Mouse (Mus musculus) forebrain, embryonic 14.5 days (tissue): ENCODE data around the gene Crispld2. TPM values are rescaled to one million over a fixed set of nuclear protein-coding genes. Genes with fewer than 3 reads are reported as not detected.
A peak's percentile ranks its signal among the peaks of the same experiment; 100 is the strongest.

Source experiments
- ATAC-seq: fragments of 200-750 bp; cut with Nextera tagmentation; 2 replicates; pipeline ENCODE4 v1.8.0; 2017; ENCODE audit warnings: mild to moderate bottlenecking, moderate library complexity
- DNase-seq: peaks from one replicate; pipeline ENCODE4 v3.0.0-alpha.2; 2015; ENCODE audit warnings: low spot score
- H3K27ac ChIP-seq: fragments of 300-500 bp; sonication (generic); 2 replicates; pipeline ENCODE4 v1.5.1; 2014; ENCODE audit warnings: low read depth, mild to moderate bottlenecking, control low read depth, low read length, moderate library complexity
- H3K27me3 ChIP-seq: fragments of 300-500 bp; sonication (generic); replicated peaks from 2 replicates; pipeline ENCODE4 v1.6.1; 2014; ENCODE audit warnings: low read length, control low read depth, mixed read lengths; ENCODE audit not compliant: control insufficient read depth, insufficient read depth
- H3K36me3 ChIP-seq: fragments of 300-500 bp; sonication (generic); 2 replicates; pipeline ENCODE4 v1.6.1; 2014; ENCODE audit warnings: low read length, control low read depth; ENCODE audit not compliant: control insufficient read depth, insufficient read depth
- H3K4me1 ChIP-seq: fragments of 300-500 bp; sonication (generic); 2 replicates; pipeline ENCODE4 v1.6.1; 2014; ENCODE audit warnings: antibody characterized with exemption, low read length, control low read depth; ENCODE audit not compliant: control insufficient read depth, insufficient read depth
- H3K4me2 ChIP-seq: fragments of 300-500 bp; sonication (generic); 2 replicates; pipeline ENCODE4 v1.6.1; 2014; ENCODE audit warnings: mild to moderate bottlenecking, control low read depth, low read length
- H3K4me3 ChIP-seq: fragments of 300-500 bp; sonication (generic); 2 replicates; pipeline ENCODE4 v1.5.1; 2014; ENCODE audit warnings: low read depth, low read length, control low read depth
- H3K9ac ChIP-seq: fragments of 300-500 bp; sonication (generic); 2 replicates; pipeline ENCODE4 v1.6.1; 2014; ENCODE audit warnings: mild to moderate bottlenecking, low read length, control low read depth, moderate library complexity
- H3K9me3 ChIP-seq: fragments of 300-500 bp; sonication (generic); replicated peaks from 2 replicates; pipeline ENCODE4 v1.6.1; 2016; ENCODE audit warnings: low read length, control low read depth, mixed read lengths; ENCODE audit not compliant: control insufficient read depth
- WGBS: fragments of 180-500 bp; shearing (Covaris S2); extraction: QIAGEN DNeasy Blood & Tissue Kit; methylation state at CpG from one replicate; pipeline ENCODE4 v1.1.7; 2014; 5-methylcytosine and 5-hydroxymethylcytosine counted together
- polyA plus RNA-seq: library from polyadenylated mRNA; unstranded; fragments of >200 nt; fragmentation: Nextera tagmentation; extraction: Ambion mirVana; gene quantifications from 2 replicates; pipeline ENCODE4 v1.2.1, GENCODE M21; 2014

Crispld2 gene
- polyA plus RNA-seq, 1 experiment from 2014 or later, result 0.79 TPM

- DNase-seq (no peak), ATAC-seq (no peak)
- Histone ChIP-seq H3K4me3 (no peak overlapping the region), H3K27me3 (no peaks in the 10 kb centered on the region), H3K9me3 (no peaks in the 10 kb centered on the region), H3K4me2 (no peak overlapping the region), H3K27ac (no peak overlapping the region), H3K4me1 (no peaks in the 10 kb centered on the region; the same call in 1 of the 2 replicates), H3K36me3 (peaks cover 32% of the 10 kb centered on the region), H3K9ac (no peak overlapping the region)
- WGBS, result 91% methylated on average over 10 of the region's 10 CpGs
Measured at GRCm38 (mm10) chr8:120094801-120095200, 102.6 kb downstream of the Crispld2 start.

- no peak for ATAC-seq
- Histone ChIP-seq H3K9ac (no peak overlapping the region), H3K9me3 (no peaks in the 10 kb centered on the region), H3K4me2 (no peak overlapping the region), H3K4me3 (no peak overlapping the region), H3K27me3 (no peaks in the 10 kb centered on the region), H3K36me3 (peaks cover 17% of the 10 kb centered on the region), H3K4me1 (peaks cover 7% of the 10 kb centered on the region), H3K27ac (no peak overlapping the region)
- 79% methylated on average over 2 of the region's 2 CpGs for WGBS
- no peak for DNase-seq
Measured at GRCm38 (mm10) chr8:120096486-120096885, 104.2 kb downstream of the Crispld2 start.

DNA sequence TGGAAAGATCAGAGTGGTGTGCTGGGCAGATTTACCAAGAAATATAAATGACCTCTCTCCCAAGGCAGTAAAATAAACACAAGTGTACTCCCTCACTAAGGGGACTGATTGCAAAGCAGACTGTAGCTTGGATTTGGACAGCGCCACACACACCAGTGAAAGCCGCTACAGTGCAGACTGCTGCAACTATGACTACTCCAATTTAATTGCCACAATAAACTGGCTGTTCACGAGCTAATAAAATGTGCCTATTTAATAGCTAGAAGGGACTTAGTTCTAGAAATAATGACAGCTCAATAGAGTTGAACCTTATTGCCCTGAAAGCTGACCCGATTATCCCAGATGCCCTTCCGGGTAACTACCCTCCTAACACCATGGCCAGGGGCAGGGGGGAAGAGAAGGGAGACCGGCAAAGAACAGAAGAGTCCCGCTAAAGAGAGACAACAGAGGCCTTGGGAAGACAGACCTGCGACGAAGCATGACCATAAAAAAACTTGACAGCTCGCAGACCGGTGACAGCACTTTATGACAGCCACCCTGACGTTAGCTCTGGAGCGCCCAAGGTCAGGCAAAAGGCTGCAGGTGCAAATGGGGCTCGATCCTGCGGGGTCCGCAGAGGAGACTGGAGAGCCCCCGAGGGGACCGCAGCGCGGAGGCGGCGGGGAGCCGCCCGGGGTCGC lies 108.3 kb downstream of the Crispld2 start:
- peak overlapping the region; percentile 97 for H3K4me2 ChIP-seq
- no peaks in the 10 kb centered on the region for H3K27me3 ChIP-seq
- no peaks in the 10 kb centered on the region for H3K9me3 ChIP-seq
- H3K9ac ChIP-seq, result peak overlapping the region; percentile 90
- peaks cover 3% of the 10 kb centered on the region; the same call in 1 of the 2 replicates for H3K36me3 ChIP-seq
- peak overlapping the region; percentile 90 for H3K27ac ChIP-seq
- no peak for DNase-seq
- 7% methylated on average over 25 of the region's 25 CpGs for WGBS
- peak overlapping the region; percentile 92 for H3K4me3 ChIP-seq
- peak; percentile 13; the same call in 1 of the 2 replicates for ATAC-seq
- peaks cover 10% of the 10 kb centered on the region for H3K4me1 ChIP-seq

DNA sequence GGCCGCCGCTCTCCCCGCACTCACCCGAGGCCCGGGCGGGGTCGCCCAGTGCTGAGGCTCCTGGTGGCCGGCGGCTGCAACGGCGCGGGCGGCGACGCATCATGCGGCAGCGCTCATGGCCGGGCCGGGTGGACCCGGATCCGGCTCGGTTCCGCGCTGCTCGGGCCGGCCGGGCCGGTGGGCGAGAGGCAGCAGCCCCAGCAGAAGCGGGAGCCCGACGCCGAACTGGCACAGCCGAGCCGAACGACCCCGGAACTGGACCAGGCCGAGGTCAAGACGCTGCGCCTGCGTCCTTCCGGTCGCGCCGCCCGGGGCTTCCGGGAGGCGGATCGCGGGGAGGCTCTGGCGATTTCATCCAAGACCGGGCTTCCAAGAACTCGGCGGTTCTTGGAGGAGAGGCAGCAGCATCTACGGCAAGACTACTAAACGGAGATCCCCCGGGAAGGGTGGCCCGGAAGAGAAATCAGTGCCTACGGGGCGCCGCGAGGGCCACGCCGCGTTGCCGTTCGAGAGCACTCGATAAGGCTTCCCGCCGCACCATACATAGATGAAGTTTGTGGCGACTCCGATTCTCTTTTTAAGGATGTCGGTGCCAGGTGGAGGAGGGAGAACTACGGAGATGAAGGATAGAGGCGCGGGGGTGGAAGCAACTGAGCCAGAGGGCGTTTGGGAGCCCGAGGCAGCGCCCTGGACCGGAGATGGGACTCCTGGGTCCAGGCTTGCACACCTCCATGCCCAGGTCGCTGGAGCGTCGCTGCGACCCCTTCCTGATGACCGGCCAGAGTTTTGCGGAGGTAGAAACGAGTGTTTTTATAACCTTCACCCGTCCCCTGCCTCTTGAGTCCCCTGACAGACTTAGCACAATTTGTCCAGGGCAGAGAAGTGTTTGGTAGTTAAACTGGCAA lies 109.1 kb downstream of the Crispld2 start, which contains the start of gene Zdhhc7:
Gene Zdhhc7 (minus strand): TSS at position 415 of the 905 bp plus-strand sequence.
- under 1% methylated on average over 87 of the region's 88 CpGs for WGBS

More for the DNA sequence above, 109.1 kb downstream of the Crispld2 start, which contains the start of gene Zdhhc7:
- DNase-seq (peak; percentile 77), ATAC-seq (peak; percentile 89)
- Histone ChIP-seq H3K36me3 (peaks cover 3% of the 10 kb centered on the region; the same call in 1 of the 2 replicates), H3K9ac (peak within 1 kb of the TSS; percentile 90), H3K4me1 (peaks cover 10% of the 10 kb centered on the region), H3K27ac (peak within 1 kb of the TSS; percentile 90), H3K9me3 (no peaks in the 10 kb centered on the region), H3K27me3 (no peaks in the 10 kb centered on the region), H3K4me3 (peak within 1 kb of the TSS; percentile 92), H3K4me2 (peak within 1 kb of the TSS; percentile 97)

Other genes with a start within 250 kb of the Crispld2 start
- 5.1 and 6.0 TPM in 2 replicates for gene Tldc1, start 214.0 kb upstream of the Crispld2 start, polyA plus RNA-seq
- gene Cotl1, start 151.9 kb upstream of the Crispld2 start, polyA plus RNA-seq, result 403 and 455 TPM in 2 replicates
- 11.9 and 12.5 TPM in 2 replicates for gene Klhl36, start 130.2 kb upstream of the Crispld2 start, polyA plus RNA-seq
- 94.2 and 119 TPM in 2 replicates for gene Usp10, start 82.1 kb upstream of the Crispld2 start, polyA plus RNA-seq
- 4.5 and 7.4 TPM in 2 replicates for gene Gm20388, start 81.6 kb upstream of the Crispld2 start, polyA plus RNA-seq
- gene Zdhhc7, start 109.0 kb downstream of the Crispld2 start, polyA plus RNA-seq, result 19.5 and 21.8 TPM in 2 replicates
- 20.4 and 30.1 TPM in 2 replicates for gene 6430548M08Rik, start 121.7 kb downstream of the Crispld2 start, polyA plus RNA-seq
- gene Fam92b, start 185.0 kb downstream of the Crispld2 start, polyA plus RNA-seq, result 2.3 and 2.4 TPM in 2 replicates
- gene Gse1, start 236.0 kb downstream of the Crispld2 start, polyA plus RNA-seq, result 22.6 and 33.6 TPM in 2 replicates